Mouse (Mus musculus): ENCODE measurements at regions not wholly inside any gene's neighbourhood (a gene's known extent, or its start where the extent isn't known, plus 50 kb on each side); places are given as distances from the start of the nearest gene placed in this dataset.
"Not testable (repeated sequence)": the region's sequence is repeated elsewhere in the genome, so short reads cannot be mapped to it uniquely, and the experiment has no call there.

GRCm38 (mm10) chr15:5869866-5870265 is 429.7 kb upstream of the Dab2 start:
- DNase-seq: no peak

- DNase-seq: no peak
These were observed 427.5 kb upstream of the Dab2 start for GRCm38 (mm10) chr15:5872042-5872441.

- DNase-seq: no peak
These were observed 421.8 kb upstream of the Dab2 start for GRCm38 (mm10) chr15:5877749-5878148.

GRCm38 (mm10) chr15:5891188-5891587 is 408.4 kb upstream of the Dab2 start:
- DNase-seq: no peak

- DNase-seq: no peak
These were observed 407.6 kb upstream of the Dab2 start for GRCm38 (mm10) chr15:5892034-5892433.

GRCm38 (mm10) chr15:5895688-5896470 is 403.7 kb upstream of the Dab2 start:
- DNase-seq: not testable (repeated sequence)

- DNase-seq: peak in 1 of 2 experiments; percentile 6
These were observed 384.3 kb upstream of the Dab2 start for GRCm38 (mm10) chr15:5915261-5915660.

GRCm38 (mm10) chr15:5920058-5920457 is 379.5 kb upstream of the Dab2 start:
- no peak for DNase-seq

- no peak for DNase-seq
These were observed 371.8 kb upstream of the Dab2 start for GRCm38 (mm10) chr15:5927768-5928167.

GRCm38 (mm10) chr15:5933586-5933985 is 366.0 kb upstream of the Dab2 start:
- no peak for DNase-seq

GRCm38 (mm10) chr15:5940945-5941344 is 358.6 kb upstream of the Dab2 start:
- no peak for DNase-seq

GRCm38 (mm10) chr15:5946650-5947049 is 352.9 kb upstream of the Dab2 start:
- no peak for DNase-seq

GRCm38 (mm10) chr15:5950919-5951318 is 348.7 kb upstream of the Dab2 start:
- peak in 1 of 2 experiments; percentile 0 for DNase-seq

- not testable (repeated sequence) for DNase-seq
These were observed 347.9 kb upstream of the Dab2 start for GRCm38 (mm10) chr15:5951661-5952060.

- DNase-seq: no peak
These were observed 346.5 kb upstream of the Dab2 start for GRCm38 (mm10) chr15:5953106-5953505.

- no peak for DNase-seq
These were observed 308.1 kb upstream of the Dab2 start for GRCm38 (mm10) chr15:5991351-5992065.

GRCm38 (mm10) chr15:5992146-5992545 is 307.4 kb upstream of the Dab2 start:
- not testable (repeated sequence) for DNase-seq

- DNase-seq: no peak
These were observed 298.8 kb upstream of the Dab2 start for GRCm38 (mm10) chr15:6000816-6001215.

GRCm38 (mm10) chr15:6001394-6001793 is 298.2 kb upstream of the Dab2 start:
- DNase-seq: no peak

- DNase-seq: no peak
These were observed 284.6 kb upstream of the Dab2 start for GRCm38 (mm10) chr15:6014982-6015381.

- DNase-seq: no peak
These were observed 282.9 kb upstream of the Dab2 start for GRCm38 (mm10) chr15:6016637-6017049.

GRCm38 (mm10) chr15:6025543-6025942 is 274.0 kb upstream of the Dab2 start:
- DNase-seq: no peak

GRCm38 (mm10) chr15:6029214-6029613 is 270.4 kb upstream of the Dab2 start:
- DNase-seq: no peak

- DNase-seq: no peak
These were observed 269.2 kb upstream of the Dab2 start for GRCm38 (mm10) chr15:6030396-6030795.

All from layer of hippocampus, postnatal 36 days (tissue).